Mouse (Mus musculus) gastrocnemius, postnatal 10 days (tissue): ENCODE data around the gene Wbp1. TPM values are rescaled to one million over a fixed set of nuclear protein-coding genes. Genes with fewer than 3 reads are reported as not detected.

ENCODE experiments used
- DNase-seq: peaks from one replicate; pipeline ENCODE4 v3.0.0; 2021; ENCODE audit warnings: mixed read lengths
- total RNA-seq, 2 experiments: library from RNA; stranded (reverse); gene quantifications; 2 replicates each; pipeline ENCODE4 v1.2.3; 2021

Gene Wbp1
- total RNA-seq, 2 experiments from 2014 or later: 48.0 to 52.3 TPM

DNA sequence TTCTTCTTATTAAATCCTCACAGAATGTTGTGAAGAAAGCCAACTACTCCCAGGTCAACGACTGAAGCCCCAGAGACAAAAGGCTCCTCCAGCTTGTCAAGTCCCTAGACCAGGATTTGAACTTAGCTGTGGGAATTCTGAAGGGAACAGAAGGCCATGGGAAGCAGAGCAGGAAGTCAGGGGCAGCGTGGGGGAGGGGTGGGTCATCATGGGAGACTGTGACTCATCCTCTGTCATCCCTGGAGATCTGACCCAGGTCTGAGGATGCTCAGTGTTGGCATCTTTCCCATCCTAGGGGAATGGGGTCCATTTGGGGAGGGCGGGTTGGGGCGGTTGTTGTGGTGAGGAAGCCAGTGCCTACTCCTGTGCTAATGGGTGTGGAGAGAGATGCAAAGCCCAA is 20.3 kb upstream of the Wbp1 start:
- DNase-seq: no peak

DNA sequence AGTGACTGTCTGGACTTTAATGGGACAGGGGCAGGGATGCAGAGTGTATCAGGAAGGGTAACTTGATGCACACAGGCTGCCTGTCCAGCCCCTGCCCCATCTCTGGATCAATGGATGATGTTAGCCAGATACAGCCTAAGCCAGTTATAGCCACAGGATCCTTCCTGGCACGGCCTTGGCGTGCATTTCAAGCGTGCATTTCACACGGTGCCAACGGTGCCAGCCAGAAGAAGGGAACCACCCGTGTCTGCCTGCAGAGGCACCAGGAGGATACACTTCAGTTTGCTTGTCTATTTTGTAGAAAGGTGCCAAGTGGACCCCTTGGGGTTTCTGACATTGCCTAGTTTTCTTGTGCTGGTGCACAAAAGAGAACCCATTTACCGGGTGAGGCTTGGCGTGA is 18.7 kb upstream of the Wbp1 start:
- no peak for DNase-seq

DNA sequence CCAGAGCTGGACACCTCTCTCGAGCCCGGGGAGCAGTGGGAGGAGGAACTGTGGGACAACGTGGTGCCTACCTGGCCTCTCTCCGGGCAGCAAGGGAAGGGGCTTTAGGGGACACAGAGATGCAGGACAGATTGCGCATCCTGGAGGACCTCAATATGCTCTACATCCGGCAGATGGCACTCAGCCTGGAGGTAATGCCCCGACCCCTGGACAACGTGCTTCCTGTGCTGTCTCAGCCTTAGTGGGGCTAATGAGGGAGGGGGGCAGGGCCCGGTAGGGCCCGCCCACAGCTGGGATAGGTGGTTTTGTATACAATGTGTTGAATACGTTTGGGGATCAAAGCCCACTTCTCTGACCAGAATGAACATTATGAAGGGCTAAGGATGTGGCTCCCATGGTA is 16.7 kb upstream of the Wbp1 start:
- DNase-seq: peak; percentile 47

DNA sequence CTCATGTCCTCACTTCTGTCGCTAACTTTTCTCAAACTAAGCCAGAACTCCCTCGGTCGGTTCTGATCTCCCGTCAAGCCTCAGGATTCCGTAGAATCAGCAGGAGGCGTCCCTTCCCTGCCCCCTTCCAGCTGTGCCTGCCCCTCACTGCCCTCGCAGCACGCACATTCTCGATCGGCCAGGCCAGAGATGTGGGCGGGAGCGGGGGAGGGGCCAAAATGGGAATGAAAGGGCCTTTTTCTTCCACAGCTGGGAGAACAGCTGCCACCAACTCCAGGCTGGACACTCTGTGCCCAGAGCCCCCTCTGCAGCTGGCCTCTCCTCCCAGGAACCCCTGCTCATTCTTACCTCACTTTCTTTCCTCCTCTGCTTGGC is 16.2 kb upstream of the Wbp1 start:
- DNase-seq: peak; percentile 93

DNA sequence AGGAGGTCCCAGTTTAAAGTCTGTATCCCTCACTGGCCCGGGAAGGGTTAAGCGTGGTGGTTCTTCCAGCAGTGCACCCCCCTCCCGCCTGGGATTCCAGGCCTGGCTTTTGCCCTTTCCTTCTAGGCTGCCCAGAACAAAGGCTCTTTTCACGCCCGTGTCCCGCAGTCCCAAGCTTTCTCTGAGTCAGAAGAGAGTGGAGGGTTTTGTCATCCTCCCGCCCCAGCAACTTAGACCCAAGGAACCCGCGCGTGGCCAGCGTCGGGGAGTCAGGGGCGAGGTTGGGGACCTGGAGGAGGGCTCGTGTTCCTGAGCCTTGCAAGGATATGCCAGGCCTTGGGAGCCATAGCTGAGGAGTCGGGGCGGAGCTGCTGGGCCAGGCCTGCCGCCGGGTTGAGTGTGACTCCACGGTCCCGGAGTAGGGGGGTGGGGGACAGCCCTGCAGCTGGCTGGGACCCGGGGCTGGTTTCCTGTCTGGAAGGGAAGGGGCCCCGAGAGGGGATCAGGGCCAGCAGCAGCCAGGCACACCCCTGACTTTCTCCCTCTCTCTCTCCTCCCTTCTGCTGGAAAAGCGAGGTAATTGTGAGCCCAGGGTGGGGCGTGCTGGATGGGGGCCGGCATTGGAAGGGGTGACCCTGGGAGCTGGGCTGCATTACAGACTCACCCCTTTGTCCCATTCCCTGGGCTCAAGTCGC is 15.7 kb upstream of the Wbp1 start:
- DNase-seq: peak; percentile 80

DNA sequence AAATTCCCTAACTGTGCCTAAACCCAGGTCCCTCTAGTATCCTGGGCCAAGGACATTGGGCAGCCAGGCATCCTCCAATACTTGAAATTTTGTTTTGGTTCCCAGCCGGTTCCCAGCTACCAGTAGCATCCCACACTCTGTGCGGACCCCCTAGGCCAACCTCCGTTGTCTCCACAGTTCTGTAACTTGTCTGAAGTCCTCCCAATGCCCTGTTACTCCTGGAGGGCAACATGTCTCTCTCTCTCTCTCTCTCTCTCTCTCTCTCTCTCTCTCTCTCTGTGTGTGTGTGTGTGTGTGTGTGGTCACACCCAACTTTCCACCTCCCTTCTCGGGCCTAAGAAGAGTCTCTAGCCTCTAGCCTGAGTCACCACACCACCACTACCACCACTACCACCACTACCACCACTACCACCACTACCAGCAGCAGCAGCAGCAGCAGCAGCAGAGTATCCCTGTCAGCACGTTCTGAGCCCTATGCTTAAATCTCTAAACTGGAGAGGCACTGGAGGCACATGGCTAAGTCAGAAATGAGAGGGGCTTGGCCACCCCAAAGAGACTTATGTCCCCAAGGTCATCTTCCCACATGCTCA is 15.0 kb upstream of the Wbp1 start:
- DNase-seq: no peak

DNA sequence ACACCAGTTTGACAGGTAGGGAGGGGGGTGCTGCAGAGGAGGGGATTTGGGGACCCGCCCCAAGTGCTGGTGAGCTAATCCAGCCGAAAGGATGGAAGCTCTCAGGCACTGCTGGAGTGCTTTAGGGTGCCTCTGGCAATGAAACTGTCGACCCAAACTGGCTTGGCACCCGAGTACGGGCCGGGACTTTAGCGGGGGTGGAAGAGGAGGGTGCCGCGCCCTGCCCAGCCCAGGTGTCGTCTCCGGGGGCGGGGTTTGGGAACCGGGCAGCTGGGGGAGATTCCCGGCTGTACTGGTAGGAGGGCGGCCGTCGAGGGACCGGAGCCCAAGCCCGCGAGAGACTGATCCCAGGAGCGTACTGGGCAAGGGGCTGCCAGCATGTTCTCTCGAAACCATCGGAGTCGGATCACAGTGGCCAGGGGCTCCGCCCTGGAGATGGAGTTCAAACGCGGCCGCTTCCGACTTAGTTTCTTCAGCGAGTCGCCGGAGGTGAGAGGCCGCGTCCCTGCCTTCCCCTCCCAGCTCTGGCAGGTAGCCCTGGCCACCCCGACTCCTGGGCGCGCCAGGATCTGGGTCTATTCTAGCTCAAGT is 14.3 kb upstream of the Wbp1 start:
- DNase-seq: peak; percentile 66

DNA sequence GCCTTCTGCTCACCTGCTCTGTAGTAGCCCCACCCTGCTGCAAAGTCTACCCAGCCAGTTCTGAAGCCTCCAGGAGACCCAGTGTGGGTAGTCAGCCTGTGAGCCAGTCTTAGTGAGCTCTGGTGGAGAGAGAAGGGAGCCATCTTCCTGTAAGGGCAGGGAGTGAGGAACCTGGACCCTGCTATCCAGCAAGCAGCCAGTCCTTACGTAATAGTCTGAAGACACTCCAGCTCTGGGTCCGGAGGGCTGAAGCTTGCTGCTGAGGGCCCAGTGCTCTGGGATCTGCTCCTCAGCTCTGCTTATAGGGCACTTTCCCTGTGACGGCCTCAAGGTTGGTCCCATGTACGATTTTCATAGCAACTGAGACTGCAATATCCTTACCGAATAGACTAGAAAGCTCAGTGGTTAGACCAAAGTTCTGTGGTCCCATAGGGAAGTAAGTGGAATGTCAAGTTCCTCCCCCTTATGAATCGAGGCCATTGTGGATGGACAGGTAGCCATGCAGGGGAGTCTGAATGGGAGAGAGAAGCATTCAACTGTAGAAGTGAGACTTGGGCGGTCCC is 13.7 kb upstream of the Wbp1 start, which contains the start of gene Rtkn:
TSS of gene Rtkn (plus strand) at position 513 of the 563 bp plus-strand sequence.
- DNase-seq: no peak

DNA sequence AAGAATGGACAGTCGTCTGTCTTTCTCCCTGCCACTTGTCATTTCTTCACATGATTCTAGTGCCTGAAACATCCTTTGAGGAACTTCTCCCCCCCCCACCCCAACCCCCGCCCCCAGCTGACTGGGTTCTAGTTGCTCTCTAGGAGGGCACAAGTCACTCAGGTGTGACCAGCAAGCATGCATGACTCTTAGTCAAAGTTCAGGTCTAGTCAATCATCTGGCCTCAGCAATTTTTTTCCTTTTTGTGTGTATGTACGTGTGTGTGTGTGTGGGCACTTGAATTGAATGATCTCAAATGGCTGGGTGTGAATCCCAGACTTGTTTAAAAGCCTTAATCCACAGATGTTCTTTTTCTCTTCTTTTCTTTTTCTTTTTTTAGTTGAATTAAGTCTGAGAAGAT is 12.9 kb upstream of the Wbp1 start:
- DNase-seq: no peak

DNA sequence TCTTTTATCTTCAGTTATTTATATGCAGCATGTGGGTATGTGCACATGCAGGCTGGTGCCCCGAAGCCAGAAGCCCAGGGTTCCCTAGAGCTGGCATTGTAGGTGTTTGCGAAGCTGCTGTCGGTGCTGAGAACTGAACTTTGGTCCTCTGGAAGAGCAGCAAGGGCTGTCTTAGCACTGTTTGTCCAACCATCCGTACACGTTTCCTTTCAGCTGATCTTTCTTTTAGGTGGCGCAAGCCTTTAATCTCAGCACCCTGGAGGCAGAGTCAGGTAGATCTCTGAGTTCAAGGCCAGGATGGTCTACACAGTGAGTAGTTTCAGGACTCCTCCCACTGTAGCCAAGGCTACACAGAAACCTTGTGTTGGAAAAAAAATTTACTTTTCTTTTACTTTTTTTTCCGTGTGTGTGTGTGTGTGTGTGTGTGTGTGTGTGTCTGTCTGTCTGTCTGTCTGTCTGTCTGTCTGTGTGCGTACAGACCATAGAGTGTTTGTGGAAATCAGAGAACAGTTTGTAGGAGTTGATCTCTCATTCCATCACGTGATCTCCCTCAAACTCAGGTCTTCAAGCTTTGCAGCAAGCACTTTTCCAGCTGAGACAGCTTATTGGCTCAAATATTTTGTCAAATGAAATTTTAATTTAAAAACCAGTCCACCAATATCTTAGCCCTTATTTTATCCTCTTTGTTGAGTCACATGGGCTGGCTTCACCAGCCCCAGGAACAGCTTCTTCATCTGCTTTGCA is 11.0 kb upstream of the Wbp1 start:
- no peak for DNase-seq

DNA sequence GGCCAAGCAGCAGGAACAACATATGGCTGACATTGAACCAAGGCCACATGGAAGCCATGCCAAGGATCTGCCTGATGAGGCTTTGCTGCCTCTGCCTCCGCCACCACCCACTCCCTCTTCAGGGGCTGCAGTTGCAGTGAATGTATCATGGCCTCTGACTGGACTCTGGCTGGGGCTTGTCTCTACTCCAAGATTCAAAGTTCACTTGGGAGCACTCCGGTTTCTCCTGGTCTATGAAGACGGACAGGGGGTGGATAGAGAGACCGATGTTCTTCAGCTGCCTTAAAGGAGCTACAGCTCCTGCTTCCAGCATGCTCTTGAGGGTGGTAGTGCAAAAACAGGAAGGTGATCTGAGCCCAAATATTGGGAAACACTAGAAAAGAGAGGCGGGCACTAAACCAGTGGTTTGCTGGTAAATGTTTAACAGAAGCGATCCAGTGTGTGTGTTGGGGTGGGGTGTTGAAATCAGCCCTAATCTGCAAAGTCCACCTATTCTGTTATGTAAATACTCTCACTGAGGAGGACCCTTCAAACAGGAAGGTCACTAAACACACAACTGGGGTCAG is 10.2 kb upstream of the Wbp1 start:
- DNase-seq: peak; percentile 2

DNA sequence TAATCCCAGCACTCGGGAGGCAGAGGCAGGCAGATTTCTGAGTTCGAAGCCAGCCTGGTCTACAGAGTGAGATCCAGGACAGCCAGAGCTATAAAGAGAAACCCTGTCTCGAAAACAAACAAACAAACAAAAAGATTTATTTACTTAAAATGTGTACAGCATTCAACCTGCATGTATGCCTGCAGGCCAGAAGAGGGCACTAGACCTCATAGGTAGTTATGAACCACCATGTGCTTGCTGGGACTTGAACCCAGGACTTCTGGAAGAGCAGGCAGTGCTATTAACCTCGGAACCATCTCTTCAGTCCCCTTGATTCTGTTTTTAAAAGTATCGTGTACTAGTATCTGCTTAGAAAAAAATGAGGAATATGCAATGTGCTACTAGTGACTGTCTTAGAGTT is 6.1 kb upstream of the Wbp1 start:
- DNase-seq: no peak

DNA sequence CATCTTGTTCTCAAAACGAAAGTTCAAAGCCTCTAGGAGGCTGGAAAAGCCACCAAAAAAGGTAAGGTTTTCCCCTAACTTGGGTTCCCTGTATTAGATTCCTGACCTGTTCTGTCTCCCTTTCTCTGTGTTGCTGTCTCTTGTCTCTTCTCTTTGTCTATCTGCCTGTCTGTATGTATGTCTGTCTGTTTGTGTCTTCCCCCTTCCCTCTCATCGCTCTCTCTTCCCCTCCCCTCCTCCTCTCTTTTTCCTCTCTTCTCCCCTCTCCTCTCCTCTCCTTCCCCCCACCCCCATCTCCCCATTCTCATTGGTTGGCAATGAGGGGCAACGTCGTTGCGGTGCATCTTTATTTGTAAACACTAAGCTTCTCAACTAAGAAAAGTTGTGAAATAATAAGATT is 4.0 kb upstream of the Wbp1 start, which contains the start of gene Ino80b:
TSS of gene Ino80b (minus strand) at position 101 of the 400 bp plus-strand sequence.
- no peak for DNase-seq

DNA sequence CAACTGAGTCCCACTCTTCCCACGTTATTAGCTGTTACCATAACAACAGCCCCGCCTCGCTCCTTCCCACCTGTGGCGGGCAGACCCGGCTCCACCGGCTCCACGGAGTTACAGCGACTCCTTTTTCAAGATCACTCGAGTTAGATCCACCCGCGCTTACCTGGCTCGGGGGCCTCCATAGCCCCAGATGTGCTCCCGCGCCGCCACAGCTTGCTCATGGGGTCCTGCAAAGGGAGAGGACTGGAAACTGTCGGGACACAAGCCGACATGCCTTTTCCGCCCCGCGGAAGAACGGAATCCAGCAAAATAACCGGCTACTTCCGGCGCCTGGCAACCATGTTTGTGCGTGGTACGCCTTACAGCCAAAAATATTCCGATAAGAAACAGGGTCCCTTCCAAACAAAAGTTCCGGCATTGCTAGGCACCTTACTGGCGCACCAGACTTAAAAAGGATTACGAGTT is 3.5 kb upstream of the Wbp1 start:
- peak; percentile 86 for DNase-seq

DNA sequence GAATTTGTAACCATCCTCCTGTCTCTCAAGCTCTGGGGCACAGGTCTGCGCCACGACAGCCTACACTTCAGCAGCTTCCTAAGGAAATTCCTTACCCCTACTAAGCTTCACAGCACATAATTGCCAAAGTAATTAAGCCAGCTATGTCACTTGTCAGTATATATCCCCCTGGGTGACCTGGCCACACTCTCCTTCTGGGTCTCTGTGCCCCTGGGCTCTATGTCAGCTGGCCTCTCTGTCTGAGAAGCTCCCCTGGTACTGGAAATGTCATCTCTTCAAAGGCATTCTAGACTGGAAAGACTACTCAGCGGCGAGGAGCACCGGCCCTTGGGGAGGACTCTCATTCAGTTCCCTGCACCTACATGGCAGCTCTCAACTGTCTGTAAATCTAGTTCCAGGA is 1.6 kb upstream of the Wbp1 start:
- DNase-seq: no peak

DNA sequence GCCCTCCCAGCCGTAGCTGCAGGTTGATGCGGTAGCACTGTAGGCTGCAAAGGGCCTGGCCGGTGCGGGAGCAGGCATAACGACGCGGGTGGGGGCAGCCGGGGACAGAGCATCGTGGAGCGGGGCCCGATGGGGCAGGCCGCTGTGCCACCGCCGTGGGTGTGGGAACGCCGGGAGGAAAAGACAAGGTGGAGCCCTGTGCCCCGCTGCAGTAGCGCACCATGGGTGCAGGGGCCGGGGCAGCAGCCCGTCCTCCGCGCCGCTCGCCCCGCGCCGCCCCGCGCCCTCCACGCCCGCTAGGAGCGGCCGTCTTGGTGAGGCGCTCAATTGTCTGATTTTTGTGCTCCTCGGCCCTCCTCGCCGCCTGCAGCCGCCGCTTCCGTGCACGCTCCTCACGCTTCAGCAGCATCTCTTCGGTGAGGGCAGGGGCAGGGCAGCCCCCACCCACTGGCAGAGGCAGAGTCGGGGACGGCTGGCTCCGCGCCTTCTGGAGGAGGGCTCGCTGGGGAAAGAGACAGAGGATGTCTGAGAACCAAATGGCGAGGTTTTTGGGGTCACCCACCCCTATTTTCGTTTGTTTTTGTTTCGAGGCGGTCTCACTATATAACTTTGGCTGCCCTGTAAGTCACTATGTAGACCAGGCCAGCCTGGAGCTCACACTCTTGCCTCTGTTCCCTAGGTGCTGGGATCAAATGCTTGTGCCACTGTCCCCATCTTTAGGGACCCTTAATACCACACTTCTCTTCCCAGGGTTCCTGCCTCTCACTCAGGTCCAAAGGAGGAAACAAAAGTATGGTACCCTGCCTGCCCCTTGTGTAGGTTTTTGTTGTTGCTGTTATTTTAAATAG is 728 bp upstream of the Wbp1 start:
- peak; percentile 64 for DNase-seq

DNA sequence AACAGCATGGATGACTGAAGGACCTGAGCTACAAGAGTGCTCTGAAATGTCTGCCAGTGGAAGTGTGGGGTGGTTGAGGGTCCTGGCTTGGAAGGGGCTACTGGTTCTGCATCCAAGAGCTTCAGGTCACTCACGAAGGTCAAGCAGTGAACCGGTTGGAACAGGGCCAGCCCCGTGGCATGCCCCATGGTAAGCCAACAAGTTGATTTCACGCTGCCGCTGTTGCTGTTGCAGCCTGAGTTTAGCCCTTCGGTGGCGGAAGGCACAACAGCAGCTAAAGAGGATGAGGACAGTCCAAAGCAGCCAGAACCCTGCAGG is 1.7 kb downstream of the Wbp1 start:
- DNase-seq: no peak

DNA sequence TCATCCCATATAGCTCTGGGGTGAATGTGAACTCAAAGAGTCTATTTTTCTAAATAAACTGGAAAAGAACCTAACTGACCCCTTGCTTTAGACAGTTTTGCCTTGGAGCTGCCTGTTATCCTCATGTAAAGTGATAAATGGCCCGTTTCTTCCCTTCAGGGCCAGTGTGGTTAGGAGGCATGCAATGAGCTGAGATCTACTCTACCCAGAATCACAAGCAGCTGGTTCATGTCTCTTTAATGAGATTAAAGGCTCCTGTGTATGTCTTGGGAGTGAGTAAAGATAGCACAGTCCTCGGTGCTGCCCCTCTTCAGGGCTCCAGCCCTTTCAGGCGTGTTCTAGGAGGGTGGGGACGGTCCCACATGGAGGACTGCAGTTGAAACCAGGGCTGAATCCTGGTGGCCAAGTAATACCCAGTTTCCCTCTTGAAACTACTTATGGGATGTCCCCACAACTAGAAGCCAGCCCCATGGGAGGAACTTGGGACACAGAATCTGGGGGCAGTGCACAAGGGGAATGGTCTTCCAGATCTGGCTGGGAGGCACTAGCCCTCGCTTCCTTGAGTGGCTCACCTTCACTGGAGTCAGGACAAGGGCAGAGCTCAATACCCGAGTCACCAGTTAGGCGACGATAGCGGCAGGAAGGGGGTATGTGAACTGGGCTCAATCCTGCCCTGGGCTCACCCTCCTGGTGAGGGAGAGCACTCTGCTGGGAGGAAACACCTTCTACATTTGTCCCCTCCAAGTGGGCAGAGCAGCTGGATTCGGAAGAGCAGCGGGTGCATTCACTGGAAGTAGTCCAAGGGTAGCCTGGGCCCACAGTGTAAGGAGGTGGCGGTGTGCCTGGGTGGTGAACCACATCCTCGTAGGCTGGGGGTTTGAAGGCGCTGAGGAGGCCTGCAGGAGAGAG is 2.3 kb downstream of the Wbp1 start:
- DNase-seq: no peak

DNA sequence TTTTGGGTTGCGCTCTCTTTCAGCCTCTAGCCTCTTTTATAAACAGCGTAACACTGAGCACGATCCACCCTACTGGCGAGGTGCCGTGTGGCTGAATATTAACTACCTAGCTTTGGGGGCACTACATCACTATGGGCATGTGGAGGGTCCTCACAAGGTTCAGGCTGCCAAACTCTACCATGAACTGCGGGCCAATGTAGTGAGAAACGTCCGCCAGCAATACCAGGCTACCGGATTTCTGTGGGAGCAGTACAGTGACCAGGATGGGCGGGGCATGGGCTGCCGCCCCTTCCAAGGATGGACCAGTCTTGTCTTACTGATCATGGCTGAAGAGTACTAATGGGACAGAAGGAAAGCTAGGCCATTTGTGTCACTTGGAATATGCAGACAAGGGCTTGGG is 3.0 kb downstream of the Wbp1 start:
- DNase-seq: no peak

DNA sequence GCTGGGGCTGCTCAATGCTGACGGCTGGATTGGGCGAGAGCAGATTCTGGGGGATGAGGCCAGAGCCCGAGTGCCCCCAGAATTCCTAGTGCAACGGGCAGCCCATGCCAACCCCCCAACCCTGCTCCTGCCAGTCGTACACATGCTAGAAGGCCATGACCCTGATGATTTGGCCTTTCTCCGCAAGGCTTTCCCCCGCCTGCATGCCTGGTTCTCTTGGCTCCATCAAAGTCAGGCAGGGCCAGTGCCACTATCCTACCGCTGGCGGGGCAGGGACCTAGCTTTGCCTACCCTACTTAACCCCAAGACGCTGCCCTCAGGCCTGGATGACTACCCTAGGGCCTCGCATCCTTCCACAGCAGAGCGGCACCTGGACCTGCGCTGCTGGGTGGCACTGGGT is 3.7 kb downstream of the Wbp1 start:
- DNase-seq: no peak

DNA sequence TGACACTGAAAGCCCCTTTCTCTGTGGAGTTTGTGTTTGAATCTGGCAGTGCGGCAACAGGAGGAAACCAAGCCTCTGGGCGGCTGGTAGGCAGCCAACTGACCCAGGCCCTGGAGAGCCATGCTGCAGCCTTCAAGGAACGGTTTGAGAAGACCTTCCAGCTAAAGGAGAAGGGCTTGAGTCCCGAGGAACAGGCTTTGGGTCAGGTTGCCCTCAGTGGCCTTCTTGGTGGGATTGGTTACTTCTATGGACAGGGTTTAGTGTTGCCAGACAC is 4.3 kb downstream of the Wbp1 start:
- no peak for DNase-seq
